Mouse (Mus musculus) frontal cortex, adult 2 months (tissue): ENCODE measurements around the gene Eml4. TPM values are rescaled to one million over a fixed set of nuclear protein-coding genes. Genes with fewer than 3 reads are reported as not detected.

ENCODE experiments used
- DNase-seq, 2 experiments: peaks; one replicate each; pipeline ENCODE4 v3.0.0; 2022; ENCODE audit warnings: low spot score in 1 of 2; ENCODE audit errors: extremely low spot score in 1 of 2
- polyA plus RNA-seq: library from polyadenylated mRNA; depleted of rRNA; stranded (reverse); fragments of >200 nt; gene quantifications from 2 replicates; pipeline ENCODE4 v1.2.3, GENCODE M21; 2012

Gene Eml4
- polyA plus RNA-seq, 1 experiment = 26.0 TPM

- DNase-seq = no peak
Observed at GRCm38 (mm10) chr17:83482817-83483536, 132.2 kb downstream of the Eml4 start.

GRCm38 (mm10) chr17:83483784-83484183, 133.1 kb downstream of the Eml4 start:
- no peak for DNase-seq

GRCm38 (mm10) chr17:83487762-83488161, 137.0 kb downstream of the Eml4 start:
- DNase-seq = no peak

- no peak for DNase-seq
Observed at GRCm38 (mm10) chr17:83498889-83499288, 148.2 kb downstream of the Eml4 start.

GRCm38 (mm10) chr17:83499692-83500091, 149.0 kb downstream of the Eml4 start:
- DNase-seq = no peak

- DNase-seq = no peak
Observed at GRCm38 (mm10) chr17:83503693-83504092, 153.0 kb downstream of the Eml4 start.

- no peak for DNase-seq
Observed at GRCm38 (mm10) chr17:83512130-83512529, 161.4 kb downstream of the Eml4 start.

GRCm38 (mm10) chr17:83513655-83514212, 163.0 kb downstream of the Eml4 start:
- no peak for DNase-seq

- DNase-seq = peak; percentile 83 to 91
Observed at GRCm38 (mm10) chr17:83514213-83514701, 163.5 kb downstream of the Eml4 start.

GRCm38 (mm10) chr17:83517280-83518015, 166.7 kb downstream of the Eml4 start, which contains the start of gene Cox7a2l:
Gene Cox7a2l, minus strand, starts transcription at chr17:83517330.
- DNase-seq = peak; percentile 79 to 82

GRCm38 (mm10) chr17:83521881-83522280, 171.2 kb downstream of the Eml4 start:
- no peak for DNase-seq

GRCm38 (mm10) chr17:83522590-83523379, 172.1 kb downstream of the Eml4 start:
- DNase-seq = no peak

- no peak for DNase-seq
Observed at GRCm38 (mm10) chr17:83524753-83525152, 174.0 kb downstream of the Eml4 start.

GRCm38 (mm10) chr17:83525596-83525995, 174.9 kb downstream of the Eml4 start:
- DNase-seq = no peak

- DNase-seq = no peak
Observed at GRCm38 (mm10) chr17:83526091-83526561, 175.4 kb downstream of the Eml4 start.

GRCm38 (mm10) chr17:83526624-83527532, 176.1 kb downstream of the Eml4 start:
- DNase-seq = no peak

GRCm38 (mm10) chr17:83527651-83528381, 177.1 kb downstream of the Eml4 start:
- no peak for DNase-seq
